Mouse (Mus musculus) naive thymus-derived CD4-positive, alpha-beta T cell, adult 2 months (primary cell): ENCODE results near the gene Bag1.

Experiments used
- DNase-seq: peaks from one replicate; pipeline ENCODE4 v3.0.0-alpha.2; 2011; ENCODE audit warnings: low read depth

The Bag1 gene

GRCm38 (mm10) chr4:40948160-40948708, at the start of gene Bag1, which contains the start of gene Chmp5:
Gene Bag1 (minus strand): TSS chr4:40948294.
Gene Chmp5 (plus strand): TSS chr4:40948407.
- DNase-seq, result peak; percentile 99

GRCm38 (mm10) chr4:40996302-40996701, 48.2 kb upstream of the Bag1 start:
- DNase-seq, result no peak

- no peak for DNase-seq
Measured at GRCm38 (mm10) chr4:40989633-40990032, 41.5 kb upstream of the Bag1 start.

- no peak for DNase-seq
Measured at GRCm38 (mm10) chr4:40983686-40984085, 35.6 kb upstream of the Bag1 start.

- DNase-seq, result no peak
Measured at GRCm38 (mm10) chr4:40982486-40982885, 34.4 kb upstream of the Bag1 start.

GRCm38 (mm10) chr4:40979430-40979829, 31.3 kb upstream of the Bag1 start:
- no peak for DNase-seq

GRCm38 (mm10) chr4:40976651-40977050, 28.6 kb upstream of the Bag1 start:
- no peak for DNase-seq

- no peak for DNase-seq
Measured at GRCm38 (mm10) chr4:40975678-40976077, 27.6 kb upstream of the Bag1 start.

GRCm38 (mm10) chr4:40974011-40974410, 25.9 kb upstream of the Bag1 start:
- DNase-seq, result no peak

GRCm38 (mm10) chr4:40971744-40972143, 23.6 kb upstream of the Bag1 start:
- DNase-seq, result peak; percentile 71

- peak; percentile 95 for DNase-seq
Measured at GRCm38 (mm10) chr4:40970842-40971701, 23.0 kb upstream of the Bag1 start, which contains the start of gene Nfx1. Gene Nfx1 (plus strand): TSS chr4:40970906.

- no peak for DNase-seq
Measured at GRCm38 (mm10) chr4:40970592-40970841, 22.4 kb upstream of the Bag1 start.

GRCm38 (mm10) chr4:40969781-40970591, 21.9 kb upstream of the Bag1 start:
- peak; percentile 31 for DNase-seq

- no peak for DNase-seq
Measured at GRCm38 (mm10) chr4:40969161-40969560, 21.1 kb upstream of the Bag1 start.

- no peak for DNase-seq
Measured at GRCm38 (mm10) chr4:40963536-40963935, 15.4 kb upstream of the Bag1 start.

- DNase-seq, result no peak
Measured at GRCm38 (mm10) chr4:40955942-40956341, 7.8 kb upstream of the Bag1 start.

- DNase-seq, result peak; percentile 50
Measured at GRCm38 (mm10) chr4:40953521-40953920, 5.4 kb upstream of the Bag1 start.

- DNase-seq, result no peak
Measured at GRCm38 (mm10) chr4:40947565-40948159, 432 bp downstream of the Bag1 start.

GRCm38 (mm10) chr4:40946516-40947121, 1.5 kb downstream of the Bag1 start:
- DNase-seq, result no peak

- no peak for DNase-seq
Measured at GRCm38 (mm10) chr4:40943651-40944050, 4.4 kb downstream of the Bag1 start.

- DNase-seq, result no peak
Measured at GRCm38 (mm10) chr4:40938793-40939192, 9.3 kb downstream of the Bag1 start.
